Mouse (Mus musculus): ENCODE measurements around the gene Ran.

- TF ChIP-seq CTCF (IDR thresholded peaks at IDR 0.05; ENCODE audit: borderline replicate concordance, extremely low read depth, insufficient read depth, insufficient read length) (no peak), POLR2A (IDR thresholded peaks at IDR 0.05; ENCODE audit: borderline replicate concordance, extremely low read depth, insufficient read depth, insufficient read length, poor library complexity, severe bottlenecking) (no peak)
Observed at GRCm38 (mm10) chr5:128980857-128981256, 39.0 kb upstream of the Ran start.
